In genomic region chr3:122461512-122461881, GRCm38 (mm10) we compare ENCODE assay signal across 12 mouse cellular contexts.
DNase-seq lines count a peak whose midpoint lies in the region; ATAC-seq and TF ChIP-seq lines count a peak whose summit lies in the region.
"Had no signal": no experiment of that assay in that cellular context is flagged by ENCODE, and none has a peak within 500 bp of the region (broad histone marks: within the 10 kb centered on the region; RNA-seq: fewer than 3 reads in every experiment).

No protein-coding gene starts in this region.

- TF ChIP-seq POLR2A in myocyte (IDR thresholded peaks at IDR 0.05; ENCODE audit: insufficient read length, low read depth) = no peak

- WGBS in kidney, embryonic 16.5 days = 73% methylated on average over 11 of the region's 11 CpGs
- WGBS in embryonic facial prominence, embryonic 12.5 days = 39% methylated on average over 11 of the region's 11 CpGs
- 25% methylated on average over 11 of the region's 11 CpGs for WGBS in hindbrain, embryonic 14.5 days

- H3K79me2 ChIP-seq in myocyte (ENCODE audit: control insufficient read depth, insufficient read depth) = peaks cover 88% of the 10 kb centered on the region

- no peak overlapping the region for H3K4me3 ChIP-seq in kidney, embryonic 16.5 days (ENCODE audit: low read length)
- H3K4me3 ChIP-seq in embryonic facial prominence, embryonic 12.5 days = no peak overlapping the region
- H3K4me3 ChIP-seq in hindbrain, embryonic 14.5 days (replicated peaks; ENCODE audit: low read length) = no peak overlapping the region
- no peak overlapping the region for H3K4me3 ChIP-seq in myocyte
- H3K4me3 ChIP-seq: stomach, embryonic 15.5 days had no signal

- H3K9me3 ChIP-seq in kidney, embryonic 16.5 days (ENCODE audit: low read length) = no peaks in the 10 kb centered on the region
- no peaks in the 10 kb centered on the region for H3K9me3 ChIP-seq in embryonic facial prominence, embryonic 12.5 days
- no peaks in the 10 kb centered on the region for H3K9me3 ChIP-seq in hindbrain, embryonic 14.5 days (ENCODE audit: control insufficient read depth, low read length)
- H3K9me3 ChIP-seq: stomach, embryonic 15.5 days had no signal

- intact Hi-C loops in heart, postnatal 25 days (cut with DNase I) = loop anchor here (5.0 to 10.0 kb wide), 2 partner anchors 39 to 577 kb away; no protein-coding TSS in a partner anchor

- peak overlapping the region; percentile 77 for H3K27ac ChIP-seq in kidney, embryonic 16.5 days (ENCODE audit: low read length)
- peak overlapping the region; percentile 71; the same call in 1 of the 2 replicates for H3K27ac ChIP-seq in embryonic facial prominence, embryonic 12.5 days
- H3K27ac ChIP-seq in hindbrain, embryonic 14.5 days = peak overlapping the region; percentile 56
- H3K27ac ChIP-seq: stomach, embryonic 15.5 days had no signal

- DNase-seq in kidney, postnatal 25 days = no peak
- DNase-seq in hindbrain, embryonic 14.5 days (ENCODE audit: low spot score) = no peak
- no peak for DNase-seq in heart, postnatal 25 days (ENCODE audit: low spot score)
- no peak for DNase-seq in frontal cortex, postnatal 25 days (ENCODE audit: low spot score in 2 of 2)
- no peak for DNase-seq in gastrocnemius, postnatal 25 days
- DNase-seq: cerebellum, adult 9-10 months had no signal

- H3K9ac ChIP-seq in kidney, embryonic 16.5 days (replicated peaks; ENCODE audit: low read length) = no peak overlapping the region
- H3K9ac ChIP-seq in embryonic facial prominence, embryonic 12.5 days = no peak overlapping the region
- peak overlapping the region; percentile 26 for H3K9ac ChIP-seq in hindbrain, embryonic 14.5 days
- H3K9ac ChIP-seq: stomach, embryonic 15.5 days had no signal

- no peak for ATAC-seq in kidney, embryonic 16.5 days (ENCODE audit: low FRiP score, low TSS enrichment)
- no peak for ATAC-seq in embryonic facial prominence, embryonic 12.5 days (ENCODE audit: insufficient number of reproducible peaks, insufficient read depth, low FRiP score, low TSS enrichment)
- ATAC-seq in hindbrain, embryonic 14.5 days (ENCODE audit: low FRiP score) = peak; percentile 12; the same call in 1 of the 2 replicates
- ATAC-seq: activated CD4-positive, CD25-positive, alpha-beta regulatory T cell, adult 4 months; inflammation-experienced regulatory T-cells, adult 6 months had no signal

- H3K36me3 ChIP-seq in kidney, embryonic 16.5 days (ENCODE audit: insufficient read depth, low read length) = no peaks in the 10 kb centered on the region
- no peaks in the 10 kb centered on the region for H3K36me3 ChIP-seq in embryonic facial prominence, embryonic 12.5 days
- no peaks in the 10 kb centered on the region for H3K36me3 ChIP-seq in hindbrain, embryonic 14.5 days (replicated peaks; ENCODE audit: control insufficient read depth, insufficient read depth)
- H3K36me3 ChIP-seq in myocyte (ENCODE audit: control insufficient read depth, insufficient read depth) = no peaks in the 10 kb centered on the region
- H3K36me3 ChIP-seq: stomach, embryonic 15.5 days had no signal

- H3K4me1 ChIP-seq in kidney, embryonic 16.5 days (ENCODE audit: insufficient read depth, low read length) = peaks cover 36% of the 10 kb centered on the region
- peaks cover 20% of the 10 kb centered on the region for H3K4me1 ChIP-seq in embryonic facial prominence, embryonic 12.5 days
- peaks cover 23% of the 10 kb centered on the region for H3K4me1 ChIP-seq in hindbrain, embryonic 14.5 days (replicated peaks; ENCODE audit: control insufficient read depth, insufficient read depth, low read length)

- H3K4me2 ChIP-seq in kidney, embryonic 16.5 days (replicated peaks; ENCODE audit: low read depth, low read length) = no peak overlapping the region
- H3K4me2 ChIP-seq in embryonic facial prominence, embryonic 12.5 days (replicated peaks) = no peak overlapping the region
- H3K4me2 ChIP-seq in hindbrain, embryonic 14.5 days (replicated peaks) = peak overlapping the region; percentile 27
- H3K4me2 ChIP-seq in myocyte (ENCODE audit: low read depth) = peak overlapping the region; percentile 3
- H3K4me2 ChIP-seq: stomach, embryonic 15.5 days had no signal

- H3ac ChIP-seq in myocyte (ENCODE audit: control insufficient read depth, insufficient read length) = no peak overlapping the region

- H3K27me3 ChIP-seq in kidney, embryonic 16.5 days (ENCODE audit: insufficient read depth, low read length) = no peaks in the 10 kb centered on the region
- no peaks in the 10 kb centered on the region for H3K27me3 ChIP-seq in embryonic facial prominence, embryonic 12.5 days
- no peaks in the 10 kb centered on the region for H3K27me3 ChIP-seq in hindbrain, embryonic 14.5 days (ENCODE audit: control insufficient read depth, insufficient read depth, low read length)
- H3K27me3 ChIP-seq in myocyte (ENCODE audit: control insufficient read depth, insufficient read depth, insufficient read length) = no peaks in the 10 kb centered on the region
- H3K27me3 ChIP-seq: stomach, embryonic 15.5 days had no signal

TF ChIP-seq in myocyte, 11 proteins besides CTCF, POLR2A, EP300 and RAD21:
- TF ChIP-seq MYOD1 (IDR thresholded peaks at IDR 0.05; ENCODE audit: control insufficient read depth in 1 of 3, insufficient read length in 2 of 3, low read depth in 2 of 3) (peak in 1 of 3 experiments; percentile 6), MYOG (IDR thresholded peaks at IDR 0.05; ENCODE audit: control insufficient read depth in 1 of 3, insufficient read depth in 1 of 3, insufficient read length in 2 of 3, low read depth in 2 of 3) (no peak)

Comparison
In these comparisons a context has a peak if more than half of its experiments do, and no peak if none do; other contexts are left out.
1. H3K4me2 ChIP-seq: peak in hindbrain, embryonic 14.5 days (single experiment) and myocyte (single experiment); none in kidney, embryonic 16.5 days (single experiment) and embryonic facial prominence, embryonic 12.5 days (single experiment).
2. Peak in every context shown above with its lines, with median percentiles within 50 percentile points of each other: H3K27ac ChIP-seq.